Mouse (Mus musculus) thymus, adult 2 months (tissue): ENCODE measurements around the gene Pbx1.

Experiments used
- CTCF ChIP-seq: fragments of 200-500 bp; IDR thresholded peaks from 2 replicates; pipeline ENCODE4 v1.5.1; 2012; ENCODE audit warnings: mild to moderate bottlenecking, control low read depth, low read length, moderate library complexity, borderline replicate concordance; ENCODE audit not compliant: control insufficient read depth, poor library complexity, insufficient read depth; ENCODE audit errors: extremely low read depth
- POLR2A ChIP-seq: fragments of 200-500 bp; IDR thresholded peaks from 2 replicates; pipeline ENCODE4 v1.6.1; 2012; ENCODE audit warnings: mild to moderate bottlenecking, low read length, control low read depth, moderate library complexity; ENCODE audit not compliant: control insufficient read depth, poor library complexity, insufficient read depth; ENCODE audit errors: extremely low read depth

GRCm38 (mm10) chr1:168390748-168391147 lies 41.3 kb downstream of the Pbx1 start:
- no peak for TF ChIP-seq CTCF
- no peak for TF ChIP-seq POLR2A
